Mouse (Mus musculus) CH12.LX (cell line): ENCODE measurements around the gene Tpm1. TPM values are rescaled to one million over a fixed set of nuclear protein-coding genes. Genes with fewer than 3 reads are reported as not detected.

ENCODE experiments used
- DNase-seq: peaks from one replicate; pipeline ENCODE4 v3.0.0-alpha.2; 2013; ENCODE audit errors: extremely low read depth
- H3K27ac ChIP-seq: 2 replicates; pipeline ENCODE4 v1.5.1; 2012; ENCODE audit warnings: low read depth, mild to moderate bottlenecking, control low read depth, moderate library complexity; ENCODE audit not compliant: insufficient read depth
- H3K27me3 ChIP-seq: replicated peaks from 2 replicates; pipeline ENCODE3; 2012; ENCODE audit warnings: inconsistent platforms
- H3K36me3 ChIP-seq, 2 experiments: replicated peaks in 1 of 2; 2 replicates each; pipeline versions ENCODE3 to v1.6.1; 2012; ENCODE audit warnings: inconsistent platforms in 1 of 2, low read length in 1 of 2, mild to moderate bottlenecking in 1 of 2, mixed read lengths in 1 of 2, moderate library complexity in 1 of 2; ENCODE audit not compliant: control insufficient read depth in 1 of 2, insufficient read depth in 1 of 2
- H3K4me1 ChIP-seq, 2 experiments: 2 replicates each; pipeline ENCODE4 v1.6.1; 2012; ENCODE audit warnings: inconsistent platforms in 1 of 2, moderate library complexity in 1 of 2; ENCODE audit not compliant: insufficient read depth in 2 of 2, control insufficient read depth in 1 of 2
- H3K4me2 ChIP-seq: 2 replicates; pipeline ENCODE4 v1.6.1; 2012; ENCODE audit warnings: low read depth, mild to moderate bottlenecking, control low read depth; ENCODE audit not compliant: poor library complexity, insufficient read depth, severe bottlenecking
- H3K4me3 ChIP-seq, 3 experiments: fragments of 150-350 bp in 1 of 3; sonication (generic) in 1 of 3; replicated peaks in 1 of 3; 2 replicates each; pipeline versions ENCODE3 to v1.5.1; 2011 to 2012; ENCODE audit warnings: low read depth in 2 of 3, low read length in 2 of 3, mild to moderate bottlenecking in 2 of 3, moderate library complexity in 2 of 3, control low read depth in 1 of 3, improper control_type of control experiment in 1 of 3, inconsistent platforms in 1 of 3, mixed read lengths in 1 of 3; ENCODE audit not compliant: poor library complexity in 1 of 3
- H3K79me2 ChIP-seq: replicated peaks from 2 replicates; pipeline ENCODE4 v1.6.1; 2012; ENCODE audit warnings: mild to moderate bottlenecking, moderate library complexity; ENCODE audit not compliant: control insufficient read depth, poor library complexity, insufficient read depth, severe bottlenecking; ENCODE audit errors: extremely low read depth
- H3K9ac ChIP-seq: 2 replicates; pipeline ENCODE4 v1.6.1; 2012; ENCODE audit warnings: low read depth, mild to moderate bottlenecking, control low read depth, moderate library complexity; ENCODE audit not compliant: insufficient read depth
- H3K9me3 ChIP-seq: replicated peaks from 2 replicates; pipeline ENCODE3; 2012; ENCODE audit warnings: low read length, inconsistent platforms, mixed read lengths
- BHLHE40 ChIP-seq: IDR thresholded peaks from 2 replicates; pipeline ENCODE4 v1.6.1; 2011; ENCODE audit warnings: mild to moderate bottlenecking, low read depth, low read length, improper control_type of control experiment
- CHD1 ChIP-seq: IDR thresholded peaks from 2 replicates; pipeline ENCODE4 v1.6.1; 2012; ENCODE audit warnings: low read depth, low read length, improper control_type of control experiment, inconsistent platforms
- CHD2 ChIP-seq: IDR thresholded peaks from 2 replicates; pipeline ENCODE4 v1.6.1; 2011; ENCODE audit warnings: low read length, improper control_type of control experiment
- CTCF ChIP-seq, 2 experiments: IDR thresholded peaks in 1 of 2; conservative IDR thresholded peaks in 1 of 2; 2 replicates each; pipeline ENCODE4 v1.5.1; 2011 to 2012; ENCODE audit warnings: low read depth in 2 of 2, low read length in 2 of 2, improper control_type of control experiment in 1 of 2, inconsistent platforms in 1 of 2, mild to moderate bottlenecking in 1 of 2, moderate library complexity in 1 of 2
- E2F4 ChIP-seq: IDR thresholded peaks from 2 replicates; pipeline ENCODE4 v1.6.1; 2011; ENCODE audit warnings: low read depth, low read length, improper control_type of control experiment; ENCODE audit not compliant: insufficient replicate concordance
- EP300 ChIP-seq: IDR thresholded peaks from 2 replicates; pipeline ENCODE4 v1.6.1; 2011; ENCODE audit warnings: low read length, improper control_type of control experiment
- ETS1 ChIP-seq: conservative IDR thresholded peaks from 2 replicates; pipeline ENCODE4 v1.6.1; 2012; ENCODE audit warnings: low read depth, mild to moderate bottlenecking, inconsistent platforms, low read length, improper control_type of control experiment, moderate library complexity
- GABPA ChIP-seq: IDR thresholded peaks from 2 replicates; pipeline ENCODE4 v1.6.1; 2012; ENCODE audit warnings: low read depth, low read length, improper control_type of control experiment, inconsistent platforms; ENCODE audit not compliant: insufficient replicate concordance
- HCFC1 ChIP-seq: IDR thresholded peaks from 2 replicates; pipeline ENCODE4 v1.6.1; 2012; ENCODE audit warnings: low read depth, mild to moderate bottlenecking, inconsistent platforms, low read length, improper control_type of control experiment
- IRF4 ChIP-seq: IDR thresholded peaks from 2 replicates; pipeline ENCODE4 v1.6.1; 2014; ENCODE audit warnings: low read depth, mild to moderate bottlenecking, inconsistent platforms, low read length, improper control_type of control experiment
- JUN ChIP-seq: IDR thresholded peaks from 2 replicates; pipeline ENCODE4 v1.6.1; 2011; ENCODE audit warnings: low read depth, mild to moderate bottlenecking, low read length, improper control_type of control experiment, moderate library complexity; ENCODE audit not compliant: insufficient read depth
- MAZ ChIP-seq: IDR thresholded peaks from 2 replicates; pipeline ENCODE4 v1.6.1; 2012; ENCODE audit warnings: low read depth, mild to moderate bottlenecking, inconsistent platforms, low read length, improper control_type of control experiment, moderate library complexity
- MXI1 ChIP-seq: IDR thresholded peaks from 2 replicates; pipeline ENCODE4 v1.6.1; 2011; ENCODE audit warnings: mild to moderate bottlenecking, low read depth, low read length, improper control_type of control experiment
- MYC ChIP-seq: IDR thresholded peaks from 2 replicates; pipeline ENCODE4 v1.6.1; 2011; ENCODE audit warnings: low read depth, mild to moderate bottlenecking, improper control_type of control experiment, low read length
- NRF1 ChIP-seq: IDR thresholded peaks from 2 replicates; pipeline ENCODE4 v1.6.1; 2014; ENCODE audit warnings: low read depth, mild to moderate bottlenecking, inconsistent platforms, low read length, improper control_type of control experiment, moderate library complexity
- POLR2AphosphoS2 ChIP-seq: IDR thresholded peaks from 2 replicates; pipeline ENCODE4 v1.6.1; 2011; ENCODE audit warnings: low read depth, low read length, improper control_type of control experiment
- RAD21 ChIP-seq: IDR thresholded peaks from 2 replicates; pipeline ENCODE4 v1.6.1; 2011; ENCODE audit warnings: low read depth, mild to moderate bottlenecking, low read length, improper control_type of control experiment, moderate library complexity
- RCOR1 ChIP-seq: conservative IDR thresholded peaks from 2 replicates; pipeline ENCODE4 v1.6.1; 2012; ENCODE audit warnings: low read depth, mild to moderate bottlenecking, inconsistent platforms, low read length, improper control_type of control experiment
- SIN3A ChIP-seq: IDR thresholded peaks from 2 replicates; pipeline ENCODE4 v1.6.1; 2012; ENCODE audit warnings: low read length, improper control_type of control experiment, inconsistent platforms
- SMC3 ChIP-seq: IDR thresholded peaks from 2 replicates; pipeline ENCODE4 v1.6.1; 2011; ENCODE audit warnings: low read depth, low read length, improper control_type of control experiment
- TCF12 ChIP-seq: IDR thresholded peaks from 2 replicates; pipeline ENCODE4 v1.6.1; 2014; ENCODE audit warnings: low read depth, mild to moderate bottlenecking, inconsistent platforms, low read length, improper control_type of control experiment
- USF1 ChIP-seq: IDR thresholded peaks from 2 replicates; pipeline ENCODE4 v1.6.1; 2014; ENCODE audit warnings: low read depth, mild to moderate bottlenecking, inconsistent platforms, low read length, improper control_type of control experiment
- ZNF384 ChIP-seq: IDR thresholded peaks from 2 replicates; pipeline ENCODE4 v1.6.1; 2012; ENCODE audit warnings: low read depth, low read length, improper control_type of control experiment, inconsistent platforms
- dilution Hi-C: fragments of 300-500 bp; cut with MboI; formaldehyde crosslinking; loops from 2 replicates; pipeline ENCODE4 v1.14.3; 2020; ENCODE audit warnings: low sequenced_read_pairs; ENCODE audit not compliant: extremely low pct_unique_long_range_greater_than_20kb, extremely low pct_ligation_motif_present
- in situ Hi-C: fragments of 300-500 bp; cut with MboI; formaldehyde crosslinking; loops from 3 replicates; pipeline ENCODE4 v1.14.3; 2019; ENCODE audit warnings: low sequenced_read_pairs, low pct_ligation_motif_present, low pct_unique_long_range_greater_than_20kb, mixed read lengths
- polyA plus RNA-seq: library from polyadenylated mRNA; unstranded; fragments of >175 nt; gene quantifications from 2 replicates; pipeline ENCODE4 v1.2.1, GENCODE M21; 2012; ENCODE audit warnings: low read depth; ENCODE audit not compliant: insufficient read length
- total RNA-seq, 2 experiments: library from RNA; depleted of rRNA; stranded (reverse); fragments of 300-350 nt in 1 of 2; fragments of >200 nt in 1 of 2; gene quantifications; 2 replicates each; pipeline ENCODE4 v1.2.3; 2012 to 2014

Gene Tpm1
- total and polyA plus RNA-seq, 3 experiments, result 34.6 to 178 (median 63.1) TPM

GRCm38 (mm10) chr9:67045966-67046602 lies 3.1 kb downstream of the Tpm1 start:
- dilution Hi-C loops, result no loop called here

GRCm38 (mm10) chr9:67045306-67045675 lies 3.9 kb downstream of the Tpm1 start:
- Histone ChIP-seq H3K4me2 (peak overlapping the region; percentile 92), H3K4me3 (no peak overlapping the region), H3K36me3 (peaks cover 0 to 5% of the 10 kb centered on the region in 2 experiments), H3K9ac (no peak overlapping the region), H3K79me2 (peaks cover 2% of the 10 kb centered on the region; the same call in 1 of the 2 replicates), H3K27me3 (no peaks in the 10 kb centered on the region), H3K4me1 (peaks cover 8 to 28% of the 10 kb centered on the region in 2 experiments; a peak in 3 of 4 replicates), H3K9me3 (no peaks in the 10 kb centered on the region)
- in situ Hi-C loops (loop anchor here (10.0 kb wide), 3 partner anchors 90 to 220 kb away; no protein-coding TSS in a partner anchor), dilution Hi-C loops (no loop called here)
- DNase-seq, result no peak
- TF ChIP-seq IRF4 (no peak), TCF12 (no peak), RCOR1 (no peak), GABPA (no peak), POLR2AphosphoS2 (no peak), USF1 (no peak), E2F4 (no peak), JUN (no peak), HCFC1 (no peak), ETS1 (no peak), ZNF384 (no peak), CTCF (conservative IDR thresholded peaks at IDR 0.05 in 1 of 2, IDR thresholded peaks at IDR 0.05 in 1 of 2; ENCODE audit: low read depth in 2 of 2, low read length in 2 of 2) (no peak), MYC (no peak), MXI1 (no peak), BHLHE40 (no peak), SIN3A (no peak), NRF1 (no peak)
- TF ChIP-seq, all 38 proteins: peak for 0
- H3K27ac ChIP-seq, result no peak overlapping the region

More at GRCm38 (mm10) chr9:67045966-67046602, 3.1 kb downstream of the Tpm1 start:
- H3K36me3 ChIP-seq, result peaks cover 0 to under 1% of the 10 kb centered on the region in 2 experiments
- H3K79me2 ChIP-seq, result no peaks in the 10 kb centered on the region; the same call in 1 of the 2 replicates
- TF ChIP-seq CHD2, result no peak
- no peak for TF ChIP-seq POLR2AphosphoS2
- TF ChIP-seq USF1, result no peak
- TF ChIP-seq MAZ, result no peak
- no peak for TF ChIP-seq IRF4
- TF ChIP-seq MXI1, result no peak
- TF ChIP-seq EP300, result no peak
- no peak for TF ChIP-seq SMC3
- no peak for TF ChIP-seq RAD21
- TF ChIP-seq CHD1, result no peak
- TF ChIP-seq CTCF (conservative IDR thresholded peaks at IDR 0.05 in 1 of 2, IDR thresholded peaks at IDR 0.05 in 1 of 2; ENCODE audit: low read depth in 2 of 2, low read length in 2 of 2), result no peak
- no peak for DNase-seq
- in situ Hi-C loops, result loop anchor here (10.0 kb wide), 3 partner anchors 89 to 219 kb away; no protein-coding TSS in a partner anchor
- H3K4me1 ChIP-seq, result peaks cover 8 to 21% of the 10 kb centered on the region in 2 experiments; a peak in 3 of 4 replicates
- H3K4me3 ChIP-seq, result no peak overlapping the region
- peak overlapping the region; percentile 92 for H3K4me2 ChIP-seq
- H3K9me3 ChIP-seq, result no peaks in the 10 kb centered on the region
- no peak overlapping the region for H3K9ac ChIP-seq
- no peaks in the 10 kb centered on the region for H3K27me3 ChIP-seq
- H3K27ac ChIP-seq, result no peak overlapping the region
